Mouse (Mus musculus) induced T-regulatory cell, adult 2 months (primary cell): Measurements from ENCODE around the gene Nid2.

Source experiments
- DNase-seq: peaks from one replicate; pipeline ENCODE4 v3.0.0-alpha.2; 2012; ENCODE audit warnings: low read depth

Gene Nid2

DNA sequence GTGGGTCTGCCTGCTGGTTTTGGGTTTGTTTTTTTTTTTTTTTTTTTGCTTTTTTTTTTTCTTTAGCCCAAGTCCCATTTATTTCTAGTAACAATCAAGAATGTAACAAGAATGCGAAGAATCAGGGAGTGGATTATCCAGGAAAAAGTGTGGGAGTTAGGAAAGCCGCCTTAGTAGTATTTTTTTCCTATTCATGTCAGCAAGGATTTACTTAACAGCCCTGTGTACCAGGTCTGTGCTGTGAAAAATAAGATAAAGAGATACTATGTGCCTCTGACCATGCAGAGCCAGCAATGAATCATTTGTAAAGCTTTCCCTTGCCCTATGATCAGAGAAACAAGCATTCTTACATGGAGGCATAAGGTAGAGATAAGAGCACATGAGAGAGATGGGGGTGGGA is 4.8 kb upstream of the Nid2 start:
- DNase-seq = no peak

GRCm38 (mm10) chr14:19746731-19747130 is 4.3 kb upstream of the Nid2 start:
- DNase-seq = no peak

- DNase-seq = no peak
Observed at GRCm38 (mm10) chr14:19749743-19750142, 1.3 kb upstream of the Nid2 start.

GRCm38 (mm10) chr14:19750411-19751024 is 547 bp upstream of the Nid2 start:
- DNase-seq = no peak

DNA sequence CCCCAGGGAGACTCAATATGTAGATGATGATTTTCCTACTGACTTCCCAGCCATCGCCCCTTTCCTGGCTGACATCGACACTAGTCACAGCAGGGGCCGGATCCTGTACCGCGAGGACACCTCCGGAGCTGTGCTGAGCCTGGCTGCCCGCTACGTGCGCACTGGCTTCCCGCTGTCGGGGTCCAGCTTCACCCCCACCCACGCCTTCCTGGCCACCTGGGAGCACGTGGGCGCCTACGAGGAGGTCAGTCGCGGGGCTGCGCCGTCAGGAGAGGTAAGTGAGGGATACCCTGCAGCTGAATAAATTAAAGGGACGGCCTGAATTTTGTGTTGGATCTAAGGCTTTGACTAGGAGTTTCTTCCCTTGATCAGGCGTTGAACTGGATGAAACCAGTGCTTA is 1.2 kb downstream of the Nid2 start:
- peak; percentile 34 for DNase-seq

DNA sequence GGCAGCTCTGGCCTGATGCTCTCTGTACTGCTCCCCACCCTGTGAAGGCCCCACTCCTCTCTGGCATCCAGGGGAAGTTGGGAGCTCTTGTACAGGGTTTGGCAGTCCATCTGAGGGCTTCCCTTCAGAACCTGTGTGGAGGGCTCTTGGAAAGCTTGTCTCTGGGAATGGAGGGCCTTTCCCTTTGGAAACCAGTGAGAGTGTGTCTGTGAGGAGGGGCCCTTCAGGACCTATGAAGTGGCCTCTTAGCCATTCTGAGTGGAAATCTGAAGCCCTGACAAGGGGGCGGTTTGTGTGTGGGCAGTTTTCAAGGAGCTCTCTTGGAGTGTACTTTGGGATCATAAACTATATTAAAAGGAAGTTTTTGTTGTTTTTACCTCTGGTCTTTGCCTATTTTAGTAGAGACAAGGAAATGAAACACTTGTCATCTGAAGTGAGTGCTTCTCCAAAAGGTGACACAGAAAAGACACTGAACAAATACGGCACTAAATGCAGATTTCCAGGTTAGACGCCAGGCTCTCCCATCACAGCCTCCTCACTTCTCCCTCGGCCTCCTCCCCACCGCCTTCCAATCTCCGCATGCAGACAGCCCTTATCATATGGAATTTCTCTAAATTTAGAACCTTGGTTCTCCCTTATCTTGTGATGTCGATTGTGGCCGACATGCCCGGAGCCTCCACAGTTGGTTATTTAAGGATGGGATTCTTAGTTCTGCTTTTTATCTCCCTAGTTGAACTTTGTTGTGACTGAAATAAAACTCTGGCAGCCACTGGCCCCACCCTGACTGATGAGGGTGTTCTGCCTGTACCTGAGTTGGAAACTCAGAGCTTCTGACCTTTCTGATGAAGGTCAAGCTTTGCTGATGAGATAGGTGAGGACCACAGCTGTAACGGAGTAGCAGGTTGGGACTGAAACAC is 8.5 kb downstream of the Nid2 start:
- no peak for DNase-seq

DNA sequence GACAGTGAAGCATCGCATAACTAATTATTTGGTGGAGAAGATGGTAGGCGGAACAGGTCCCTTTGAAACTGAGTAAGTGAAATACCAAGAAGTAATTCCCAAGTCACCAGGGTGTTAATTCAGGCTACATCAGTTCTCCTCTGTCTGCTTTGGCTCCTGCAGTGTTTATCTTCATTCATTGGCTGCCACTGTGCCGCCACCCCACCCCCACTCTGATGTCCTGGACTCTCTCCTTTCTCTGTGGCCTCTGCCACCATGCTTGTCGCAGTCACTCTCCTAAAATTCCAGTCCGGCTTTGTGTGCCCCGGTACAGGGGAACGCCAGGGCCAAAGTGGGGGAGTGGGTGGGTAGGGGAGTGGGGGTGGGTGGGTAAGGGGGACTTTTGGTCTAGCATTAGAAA is 9.7 kb downstream of the Nid2 start:
- DNase-seq = no peak

- DNase-seq = no peak
Observed at GRCm38 (mm10) chr14:19762014-19762413, 10.9 kb downstream of the Nid2 start.

DNA sequence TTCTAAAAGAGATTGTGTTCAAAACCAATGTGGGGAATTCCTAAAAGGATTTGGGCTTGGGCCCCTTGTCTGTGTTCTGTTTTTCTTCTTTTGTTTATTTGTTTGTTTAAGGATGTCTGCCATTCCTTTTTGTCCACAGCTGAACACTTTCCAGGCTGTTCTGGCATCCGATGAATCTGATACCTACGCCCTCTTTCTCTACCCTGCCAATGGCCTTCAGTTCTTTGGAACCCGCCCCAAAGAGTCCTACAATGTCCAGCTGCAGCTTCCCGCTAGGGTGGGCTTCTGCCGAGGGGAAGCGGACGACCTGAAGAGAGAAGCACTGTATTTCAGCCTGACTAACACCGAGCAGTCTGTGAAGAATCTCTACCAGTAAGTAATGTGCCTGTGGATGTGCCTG is 12.5 kb downstream of the Nid2 start:
- DNase-seq = no peak

DNA sequence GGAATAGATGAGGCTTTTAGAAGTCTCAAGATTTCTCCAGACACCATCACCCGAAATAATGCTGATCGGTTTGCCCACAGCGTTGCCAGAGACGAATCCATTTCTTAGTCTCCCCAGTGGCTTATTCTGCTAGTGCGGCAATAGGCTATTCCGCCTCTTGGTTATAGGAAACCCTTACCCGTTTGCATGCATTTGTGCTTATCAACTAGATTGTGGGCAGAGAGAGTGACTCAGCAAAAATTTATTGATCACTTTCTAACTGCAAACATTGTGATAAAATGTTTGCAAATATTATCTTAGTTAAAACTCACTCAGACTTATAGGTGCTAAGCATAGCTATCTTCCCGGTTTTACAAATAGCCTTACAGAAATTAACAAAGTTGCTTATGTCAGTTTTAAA is 13.3 kb downstream of the Nid2 start:
- no peak for DNase-seq

- DNase-seq = no peak
Observed at GRCm38 (mm10) chr14:19765539-19766379, 14.7 kb downstream of the Nid2 start.

GRCm38 (mm10) chr14:19766380-19766649 is 15.2 kb downstream of the Nid2 start:
- DNase-seq = peak; percentile 18

DNA sequence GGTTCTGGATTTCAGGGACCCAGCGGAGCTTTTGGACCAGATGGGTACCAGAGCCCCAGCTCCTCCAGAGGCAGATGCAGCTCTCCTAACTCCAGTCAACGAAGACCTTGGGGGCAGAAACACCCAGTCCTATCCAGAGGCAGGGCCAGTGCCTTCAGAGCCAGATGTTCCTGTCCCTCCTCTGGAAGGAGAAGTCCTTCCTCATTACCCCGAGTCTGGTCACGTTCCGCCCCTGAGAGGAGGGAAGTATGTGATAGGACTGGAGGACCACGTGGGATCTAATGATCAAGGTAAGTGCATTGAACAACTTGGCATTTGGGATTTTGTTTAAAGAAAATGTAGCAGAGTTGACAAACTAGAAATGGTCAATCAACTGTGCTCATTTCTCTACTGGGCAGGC is 17.6 kb downstream of the Nid2 start:
- peak; percentile 49 for DNase-seq

- peak; percentile 16 for DNase-seq
Observed at GRCm38 (mm10) chr14:19769441-19770200, 18.6 kb downstream of the Nid2 start.

DNA sequence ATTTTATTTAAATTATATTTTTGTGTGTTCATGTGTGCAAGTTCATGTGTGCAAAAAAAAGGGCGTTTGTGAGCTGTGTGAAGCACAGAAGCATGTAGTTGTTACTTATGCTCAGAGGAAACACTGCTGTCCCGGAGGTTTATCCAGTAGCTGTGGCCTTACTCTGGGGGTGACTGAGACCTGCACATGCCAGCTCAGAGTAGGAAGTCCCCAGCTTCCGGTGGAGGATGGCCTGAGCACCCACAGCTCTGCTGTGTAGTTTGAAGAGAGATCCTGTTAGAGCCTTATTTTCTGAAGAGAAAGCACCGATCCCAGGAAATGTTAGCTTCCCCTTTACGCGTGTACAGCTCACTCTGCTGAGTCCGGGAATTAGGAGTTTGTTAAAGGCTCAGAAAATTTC is 20.1 kb downstream of the Nid2 start:
- peak; percentile 75 for DNase-seq

DNA sequence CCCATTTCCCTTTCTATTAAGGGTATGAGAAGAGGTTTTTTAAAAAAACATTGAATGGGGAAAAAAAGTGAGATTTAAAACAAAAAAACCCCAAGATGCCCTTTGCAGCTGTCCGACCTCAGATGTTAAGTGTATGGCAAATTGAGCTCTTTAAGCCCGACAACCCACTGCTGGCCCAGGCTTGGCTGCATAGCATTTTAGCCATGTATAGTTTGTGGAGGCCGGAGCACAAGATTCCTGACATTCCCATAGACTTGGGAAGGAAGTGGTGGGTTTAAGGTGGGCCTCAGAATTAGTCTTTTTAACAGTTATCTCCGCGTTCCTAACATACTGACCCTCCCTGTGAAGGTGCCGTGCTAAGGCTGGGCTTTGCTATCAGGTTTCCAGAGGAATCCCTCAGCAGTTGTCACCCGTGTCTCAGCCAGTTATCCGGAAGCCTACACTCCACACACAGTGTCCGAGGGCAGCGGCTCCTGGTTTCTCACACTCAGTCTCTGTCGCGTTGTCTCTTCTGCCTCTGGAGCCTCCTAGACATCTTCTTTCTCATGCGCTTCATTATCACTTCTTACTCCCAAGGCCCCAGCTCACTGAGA is 23.1 kb downstream of the Nid2 start:
- DNase-seq = no peak

GRCm38 (mm10) chr14:19775491-19775890 is 24.4 kb downstream of the Nid2 start:
- peak; percentile 30 for DNase-seq

DNA sequence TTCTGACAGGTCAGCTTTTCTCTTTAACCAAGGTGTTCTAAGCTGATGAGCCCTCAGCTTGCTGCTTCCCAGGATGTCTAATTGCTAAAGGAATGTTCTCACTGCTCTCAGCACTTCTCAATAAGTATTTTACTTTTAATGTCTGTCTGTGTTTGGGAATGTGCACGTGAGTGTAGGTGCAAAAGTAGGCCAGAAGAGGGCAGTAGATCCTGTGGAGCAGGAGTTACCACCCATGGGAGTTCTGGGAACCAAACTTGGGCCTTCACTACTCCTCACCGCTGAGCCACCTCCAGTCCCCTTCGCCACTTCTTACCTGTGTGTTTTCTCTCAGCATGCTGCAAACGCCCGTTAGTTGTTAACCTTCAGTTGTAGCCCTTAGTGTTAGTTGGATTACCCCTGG is 25.1 kb downstream of the Nid2 start:
- no peak for DNase-seq

GRCm38 (mm10) chr14:19776890-19777289 is 25.8 kb downstream of the Nid2 start:
- DNase-seq = peak; percentile 59

DNA sequence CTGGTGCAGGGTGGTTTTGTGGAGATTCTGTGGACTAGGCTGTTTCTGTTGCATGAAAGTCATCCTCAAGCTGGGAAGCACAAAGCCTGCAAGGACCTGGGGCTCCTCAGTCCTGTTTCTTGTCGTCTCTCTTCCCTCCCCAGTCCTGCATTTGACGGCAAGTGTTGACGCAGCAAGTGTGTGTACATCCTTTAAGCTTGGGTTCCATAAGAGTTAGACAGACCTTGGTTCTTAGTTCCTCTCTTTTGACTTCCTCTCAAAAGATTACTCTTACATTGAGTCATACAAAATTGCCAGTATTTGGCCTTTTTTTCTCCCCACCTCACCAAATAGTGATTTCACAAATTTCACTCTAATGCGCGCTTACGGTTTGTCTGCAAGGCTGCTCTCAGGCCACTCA is 26.3 kb downstream of the Nid2 start:
- no peak for DNase-seq

DNA sequence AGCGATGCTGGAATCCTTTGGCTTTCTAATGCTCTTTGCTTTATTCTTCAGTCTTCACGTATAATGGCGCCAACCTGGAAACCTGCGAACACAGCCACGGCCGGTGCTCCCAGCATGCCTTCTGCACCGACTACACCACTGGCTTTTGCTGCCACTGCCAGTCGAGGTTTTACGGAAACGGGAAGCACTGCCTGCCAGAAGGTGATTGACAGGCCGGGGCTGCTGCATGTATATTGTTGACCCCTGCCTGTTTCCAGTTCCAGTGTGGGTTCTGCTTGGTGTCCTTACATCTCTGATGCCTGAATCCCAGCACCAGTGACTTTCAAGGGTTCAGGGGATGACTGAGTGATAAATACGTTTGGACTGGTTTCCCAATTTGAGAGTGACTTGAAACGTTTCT is 26.9 kb downstream of the Nid2 start:
- no peak for DNase-seq
